Comparison of ENCODE assay signal across 8 mouse cellular contexts in the genomic region with DNA sequence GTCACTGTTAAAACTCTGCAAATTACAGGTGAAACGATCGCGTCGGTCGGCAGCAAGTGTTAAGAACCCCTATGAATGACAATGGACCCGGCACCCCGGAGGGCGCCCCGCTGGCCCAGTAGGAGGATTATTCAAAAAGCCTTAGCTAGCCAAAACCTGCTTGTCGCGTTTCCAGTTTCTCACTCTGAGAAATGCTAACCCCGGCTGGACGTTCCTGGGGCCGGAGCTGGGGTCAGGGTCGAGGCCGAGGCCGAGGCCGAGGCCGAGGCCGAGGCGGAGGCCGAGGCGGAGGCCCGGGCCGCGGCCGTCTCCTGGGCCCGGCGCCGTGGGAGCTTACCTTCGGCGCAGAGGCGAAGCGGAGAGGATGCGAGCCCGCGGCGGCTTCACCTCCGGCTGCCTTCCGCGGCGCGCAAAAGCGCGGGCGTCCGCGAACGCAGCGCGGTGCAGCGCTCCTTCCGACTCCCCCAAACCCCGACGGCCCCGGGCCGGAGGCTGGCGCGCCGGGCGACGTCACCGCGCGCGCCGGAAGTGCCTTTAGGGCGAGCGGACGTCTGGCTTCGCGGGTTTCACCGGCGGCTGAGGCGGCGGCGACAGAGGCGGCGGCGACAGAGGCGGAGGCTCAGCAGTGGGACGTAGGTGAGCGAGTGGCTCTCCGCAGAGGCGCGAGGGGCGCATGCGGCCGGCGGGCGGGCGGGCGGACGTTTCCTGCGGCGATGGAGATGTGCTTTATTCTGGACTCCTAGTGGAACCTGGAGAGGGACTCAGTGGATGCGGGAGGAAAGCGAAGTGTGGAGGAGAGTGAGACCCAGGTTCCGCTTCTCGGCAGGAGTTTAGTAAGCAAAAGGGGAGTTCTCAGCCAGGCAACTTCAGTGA. TPM values are rescaled to one million over a fixed set of nuclear protein-coding genes. Genes with fewer than 3 reads are reported as not detected.
DNase-seq lines count a peak whose midpoint lies in the region; ATAC-seq and TF ChIP-seq lines count a peak whose summit lies in the region.

Zcrb1 (minus strand) TSS at position 509 of the 873 bp plus-strand sequence.
Pphln1 (plus strand) TSS at position 525 of the 873 bp plus-strand sequence.

- TF ChIP-seq EP300 in liver, embryonic 14.5 days (IDR thresholded peaks at IDR 0.05; ENCODE audit: low read depth): no peak
- no peak for TF ChIP-seq EP300 in stomach, postnatal 0 days (optimal IDR thresholded peaks at IDR 0.05)

- H3K4me1 ChIP-seq in brown adipose tissue, adult 24 weeks (ENCODE audit: control insufficient read depth, insufficient read depth, insufficient read length, low read length): peaks cover 4% of the 10 kb centered on the region; the same call in 1 of the 2 replicates
- peaks cover 28% of the 10 kb centered on the region for H3K4me1 ChIP-seq in heart, embryonic 15.5 days (replicated peaks)
- peaks cover 18 to 19% of the 10 kb centered on the region in 2 experiments for H3K4me1 ChIP-seq in liver, embryonic 14.5 days (replicated peaks; ENCODE audit: control insufficient read depth in 2 of 2, insufficient read depth in 2 of 2, low read length in 1 of 2)
- peaks cover 6% of the 10 kb centered on the region; the same call in 1 of the 2 replicates for H3K4me1 ChIP-seq in neural tube, embryonic 11.5 days (ENCODE audit: control insufficient read depth, insufficient read depth, low read length)
- H3K4me1 ChIP-seq in stomach, postnatal 0 days (replicated peaks; ENCODE audit: control insufficient read depth, insufficient read depth): no peaks in the 10 kb centered on the region

- peak within 1 kb of the TSS; percentile 80 for H3K4me2 ChIP-seq in heart, embryonic 15.5 days
- H3K4me2 ChIP-seq in liver, embryonic 14.5 days (ENCODE audit: low read depth): peak within 1 kb of the TSS; percentile 82
- peak within 1 kb of the TSS; percentile 74 for H3K4me2 ChIP-seq in neural tube, embryonic 11.5 days (ENCODE audit: low read depth)
- peak within 1 kb of the TSS; percentile 64 for H3K4me2 ChIP-seq in stomach, postnatal 0 days (replicated peaks; ENCODE audit: low read depth)

- WGBS in heart, embryonic 15.5 days: 0% methylated on average over 100 of the region's 100 CpGs
- under 1% methylated on average over 81 of the region's 100 CpGs for WGBS in liver, embryonic 14.5 days (ENCODE audit: insufficient replicate concordance)
- under 1% methylated on average over 92 of the region's 100 CpGs for WGBS in neural tube, embryonic 11.5 days
- WGBS in stomach, postnatal 0 days: under 1% methylated on average over 94 of the region's 100 CpGs

- peak; percentile 93 for DNase-seq in CD4-positive, CD25-positive, alpha-beta regulatory T cell, adult 2 months (ENCODE audit: low read depth, low spot score)
- peak; percentile 30 for DNase-seq in fibroblast of lung, adult 2 months (ENCODE audit: low read depth)
- peak; percentile 70 to 91 for DNase-seq in kidney, postnatal 25 days
- DNase-seq in liver, embryonic 14.5 days (ENCODE audit: low read depth in 3 of 3, low spot score in 3 of 3): peak; percentile 77 to 79 (median 77)
- DNase-seq in neural tube, embryonic 11.5 days (ENCODE audit: low spot score): peak; percentile 94
- peak; percentile 91 for DNase-seq in stomach, postnatal 0 days (ENCODE audit: low spot score)

- peak within 1 kb of the TSS; percentile 88 for H3K4me3 ChIP-seq in brown adipose tissue, adult 24 weeks (ENCODE audit: insufficient read depth, low read depth, low read length)
- peak within 1 kb of the TSS; percentile 100 for H3K4me3 ChIP-seq in heart, embryonic 15.5 days
- peak within 1 kb of the TSS; percentile 95 to 98 for H3K4me3 ChIP-seq in liver, embryonic 14.5 days (ENCODE audit: insufficient read depth in 1 of 2, low read depth in 2 of 2, low read length in 2 of 2)
- peak within 1 kb of the TSS; percentile 97 for H3K4me3 ChIP-seq in neural tube, embryonic 11.5 days (ENCODE audit: low read depth, low read length)
- peak within 1 kb of the TSS; percentile 98 for H3K4me3 ChIP-seq in stomach, postnatal 0 days (ENCODE audit: low read depth, low read length)

- H3K27me3 ChIP-seq in heart, embryonic 15.5 days: no peaks in the 10 kb centered on the region
- H3K27me3 ChIP-seq in liver, embryonic 14.5 days (ENCODE audit: control insufficient read depth, insufficient read depth, low read length): no peaks in the 10 kb centered on the region
- no peaks in the 10 kb centered on the region for H3K27me3 ChIP-seq in neural tube, embryonic 11.5 days (ENCODE audit: control insufficient read depth, insufficient read depth, low read length)
- no peaks in the 10 kb centered on the region for H3K27me3 ChIP-seq in stomach, postnatal 0 days (ENCODE audit: control insufficient read depth, insufficient read depth, low read length)

- no peak for TF ChIP-seq CTCF in liver, embryonic 14.5 days (IDR thresholded peaks at IDR 0.05; ENCODE audit: low read depth)
- TF ChIP-seq CTCF in stomach, postnatal 0 days (IDR thresholded peaks at IDR 0.05; ENCODE audit: low read depth): 0 out of 2 replicates have a peak, but pooled peaks have one; percentile 14

- peak; percentile 91 for ATAC-seq in heart, embryonic 15.5 days (replicated peaks; ENCODE audit: insufficient number of reproducible peaks, insufficient read depth, low FRiP score, low read depth)
- ATAC-seq in liver, embryonic 14.5 days (ENCODE audit: insufficient read depth): peak; percentile 93
- ATAC-seq in neural tube, embryonic 11.5 days (ENCODE audit: insufficient read depth, low FRiP score, low TSS enrichment): peak; percentile 96
- peak; percentile 96 for ATAC-seq in stomach, postnatal 0 days (ENCODE audit: low FRiP score, low TSS enrichment)

- peak within 1 kb of the TSS; percentile 98 for H3K9ac ChIP-seq in heart, embryonic 15.5 days
- peak within 1 kb of the TSS; percentile 97 for H3K9ac ChIP-seq in liver, embryonic 14.5 days (replicated peaks)
- peak within 1 kb of the TSS; percentile 90 for H3K9ac ChIP-seq in neural tube, embryonic 11.5 days (ENCODE audit: low read length)
- peak within 1 kb of the TSS; percentile 98 for H3K9ac ChIP-seq in stomach, postnatal 0 days (ENCODE audit: low read length)

- peak within 1 kb of the TSS; percentile 58 for H3K27ac ChIP-seq in brown adipose tissue, adult 24 weeks (replicated peaks; ENCODE audit: low read depth, low read length)
- peak within 1 kb of the TSS; percentile 90 for H3K27ac ChIP-seq in heart, embryonic 15.5 days
- H3K27ac ChIP-seq in liver, embryonic 14.5 days: peak within 1 kb of the TSS; percentile 83
- H3K27ac ChIP-seq in neural tube, embryonic 11.5 days (ENCODE audit: low read depth, low read length): peak within 1 kb of the TSS; percentile 83
- H3K27ac ChIP-seq in stomach, postnatal 0 days (replicated peaks): peak within 1 kb of the TSS; percentile 88

- peaks cover 9% of the 10 kb centered on the region for H3K36me3 ChIP-seq in heart, embryonic 15.5 days
- H3K36me3 ChIP-seq in liver, embryonic 14.5 days (replicated peaks; ENCODE audit: control insufficient read depth, insufficient read depth, low read depth): peaks cover 7% of the 10 kb centered on the region
- H3K36me3 ChIP-seq in neural tube, embryonic 11.5 days (ENCODE audit: control insufficient read depth, insufficient read depth, low read length): no peaks in the 10 kb centered on the region
- H3K36me3 ChIP-seq in stomach, postnatal 0 days (ENCODE audit: control insufficient read depth, insufficient read depth, low read length): no peaks in the 10 kb centered on the region

- no peaks in the 10 kb centered on the region for H3K9me3 ChIP-seq in heart, embryonic 15.5 days (replicated peaks)
- H3K9me3 ChIP-seq in liver, embryonic 14.5 days (ENCODE audit: control insufficient read depth, low read length): no peaks in the 10 kb centered on the region
- H3K9me3 ChIP-seq in neural tube, embryonic 11.5 days (ENCODE audit: control insufficient read depth, low read length): no peaks in the 10 kb centered on the region
- H3K9me3 ChIP-seq in stomach, postnatal 0 days (ENCODE audit: control insufficient read depth, low read length): no peaks in the 10 kb centered on the region

RNA-seq across cellular contexts. Expression of gene Zcrb1, which starts in this region (rescaled TPM):
- polyA plus RNA-seq in brown adipose tissue, adult 24 weeks (2012; ENCODE audit: insufficient read depth, insufficient read length, missing spikeins): 192 TPM in 2 replicates
- 99.7 and 115 TPM in 2 replicates for polyA plus RNA-seq in heart, embryonic 15.5 days (2015; fragmentation: Nextera tagmentation; extraction: Ambion mirVana)
- 21.5 and 44.0 TPM in 2 replicates for polyA plus RNA-seq in liver, embryonic 14.5 days (2012; rRNA removed)
- polyA plus RNA-seq in liver, embryonic 14.5 days (2014; fragmentation: Nextera tagmentation; extraction: Ambion mirVana): 64.0 and 65.4 TPM in 2 replicates
- 147 and 152 TPM in 2 replicates for polyA plus RNA-seq in neural tube, embryonic 11.5 days (2014; fragmentation: Nextera tagmentation; extraction: Ambion mirVana)
- 86.8 and 90.7 TPM in 2 replicates for polyA plus RNA-seq in stomach, postnatal 0 days (2015; fragmentation: Nextera tagmentation; extraction: Ambion mirVana)

RNA-seq across cellular contexts. Expression of gene Pphln1, which starts in this region (rescaled TPM):
- 15.4 and 19.5 TPM in 2 replicates for polyA plus RNA-seq in brown adipose tissue, adult 24 weeks (2012; ENCODE audit: insufficient read depth, insufficient read length, missing spikeins)
- 31.9 and 35.3 TPM in 2 replicates for polyA plus RNA-seq in heart, embryonic 15.5 days (2015; fragmentation: Nextera tagmentation; extraction: Ambion mirVana)
- 8.2 and 9.6 TPM in 2 replicates for polyA plus RNA-seq in liver, embryonic 14.5 days (2012; rRNA removed)
- polyA plus RNA-seq in liver, embryonic 14.5 days (2014; fragmentation: Nextera tagmentation; extraction: Ambion mirVana): 9.7 and 10.1 TPM in 2 replicates
- 53.3 and 56.7 TPM in 2 replicates for polyA plus RNA-seq in neural tube, embryonic 11.5 days (2014; fragmentation: Nextera tagmentation; extraction: Ambion mirVana)
- polyA plus RNA-seq in stomach, postnatal 0 days (2015; fragmentation: Nextera tagmentation; extraction: Ambion mirVana): 18.2 and 19.3 TPM in 2 replicates

Comparison
In these comparisons a context has a peak if more than half of its experiments do, and no peak if none do; other contexts are left out.
1. Peak in every context shown above with its lines: DNase-seq, ATAC-seq, H3K4me3 ChIP-seq and H3K27ac ChIP-seq.
2. DNase-seq: peak in every context shown above with its lines; median percentile 94 in neural tube, embryonic 11.5 days; 93 in CD4-positive, CD25-positive, alpha-beta regulatory T cell, adult 2 months; 91 in stomach, postnatal 0 days; 80 in kidney, postnatal 25 days; 77 in liver, embryonic 14.5 days; 30 in fibroblast of lung, adult 2 months.